Mouse (Mus musculus) C2C12 (cell line): ENCODE measurements around the gene Ciz1. TPM values are rescaled to one million over a fixed set of nuclear protein-coding genes. Genes with fewer than 3 reads are reported as not detected.
A peak's percentile ranks its signal among the peaks of the same experiment; 100 is the strongest.

Source experiments
- H3K27me3 ChIP-seq: one replicate; pipeline ENCODE4 v1.6.1; 2011; ENCODE audit not compliant: control insufficient read depth, insufficient read depth, insufficient read length
- H3K36me3 ChIP-seq: one replicate; pipeline ENCODE4 v1.6.1; 2011; ENCODE audit not compliant: control insufficient read depth, insufficient read depth
- H3K4me3 ChIP-seq: one replicate; pipeline ENCODE4 v1.5.1; 2011; ENCODE audit warnings: mild to moderate bottlenecking, control low read depth; ENCODE audit not compliant: poor library complexity, insufficient read depth, severe bottlenecking
- H3K79me2 ChIP-seq: one replicate; pipeline ENCODE4 v1.6.1; 2011; ENCODE audit not compliant: control insufficient read depth, insufficient read depth
- H3K79me3 ChIP-seq: one replicate; pipeline ENCODE4 v1.6.1; 2011; ENCODE audit warnings: low read depth, control low read depth
- H3ac ChIP-seq: one replicate; pipeline ENCODE3; 2011; ENCODE audit warnings: low read depth; ENCODE audit not compliant: control insufficient read depth, insufficient read length
- CEBPB ChIP-seq: IDR thresholded peaks from one replicate; pipeline ENCODE4 v1.6.1; 2011; ENCODE audit warnings: low read depth, mild to moderate bottlenecking, control low read depth, moderate library complexity
- CTCF ChIP-seq: IDR thresholded peaks from one replicate; pipeline ENCODE4 v1.5.1; 2011; ENCODE audit not compliant: control insufficient read depth, insufficient read depth, insufficient read length
- FOSL1 ChIP-seq: IDR thresholded peaks from one replicate; pipeline ENCODE4 v1.8.0; 2011; ENCODE audit warnings: mild to moderate bottlenecking, low read length; ENCODE audit not compliant: poor library complexity, insufficient read depth, severe bottlenecking
- MAX ChIP-seq: IDR thresholded peaks from one replicate; pipeline ENCODE4 v1.6.1; 2011; ENCODE audit warnings: mild to moderate bottlenecking, control low read depth
- MYOD1 ChIP-seq: IDR thresholded peaks from one replicate; pipeline ENCODE4 v1.6.1; 2011; ENCODE audit warnings: low read depth; ENCODE audit not compliant: control insufficient read depth, insufficient read length
- MYOG ChIP-seq: IDR thresholded peaks from one replicate; pipeline ENCODE4 v1.6.1; 2011; ENCODE audit not compliant: control insufficient read depth, insufficient read length; ENCODE audit errors: extremely low read depth
- USF1 ChIP-seq: IDR thresholded peaks from one replicate; pipeline ENCODE4 v1.6.1; 2011; ENCODE audit warnings: low read depth, mild to moderate bottlenecking, control low read depth, moderate library complexity
- polyA plus RNA-seq: library from polyadenylated mRNA; unstranded; fragments of >200 nt; fragmentation: generic; extraction: Trizol; gene quantifications from one replicate; pipeline ENCODE4 v1.2.1, GENCODE M21; 2012; ENCODE audit warnings: missing spikeins

Ciz1 gene
- polyA plus RNA-seq, 1 experiment = 43.5 TPM

GRCm38 (mm10) chr2:32376963-32377362, 24.8 kb downstream of the Ciz1 start:
- TF ChIP-seq CTCF (no peak), MAX (no peak), USF1 (no peak), MYOD1 (no peak), CEBPB (no peak), MYOG (no peak), FOSL1 (no peak)
- Histone ChIP-seq H3ac (no peak overlapping the region), H3K27me3 (no peaks in the 10 kb centered on the region), H3K79me2 (peaks cover 14% of the 10 kb centered on the region), H3K36me3 (peaks cover 63% of the 10 kb centered on the region), H3K79me3 (no peaks in the 10 kb centered on the region), H3K4me3 (no peak overlapping the region)

GRCm38 (mm10) chr2:32380001-32380500, 27.9 kb downstream of the Ciz1 start:
- no peak overlapping the region for H3ac ChIP-seq
- H3K27me3 ChIP-seq = peaks cover 3% of the 10 kb centered on the region
- TF ChIP-seq CEBPB (no peak), USF1 (no peak), MYOD1 (no peak), MAX (no peak), CTCF (no peak), FOSL1 (no peak), MYOG (no peak)
- no peak overlapping the region for H3K4me3 ChIP-seq
- H3K79me3 ChIP-seq = no peaks in the 10 kb centered on the region
- peaks cover 36% of the 10 kb centered on the region for H3K36me3 ChIP-seq
- peaks cover 14% of the 10 kb centered on the region for H3K79me2 ChIP-seq

GRCm38 (mm10) chr2:32381141-32381774, 29.1 kb downstream of the Ciz1 start:
- Histone ChIP-seq H3K36me3 (peaks cover 26% of the 10 kb centered on the region), H3ac (peak overlapping the region; percentile 73), H3K79me3 (no peaks in the 10 kb centered on the region), H3K79me2 (peaks cover 14% of the 10 kb centered on the region), H3K4me3 (peak overlapping the region; percentile 61), H3K27me3 (peaks cover 5% of the 10 kb centered on the region)
- TF ChIP-seq CTCF (no peak), USF1 (no peak), FOSL1 (no peak), MAX (no peak), MYOD1 (no peak), MYOG (no peak), CEBPB (no peak)

- peaks cover 14% of the 10 kb centered on the region for H3K79me2 ChIP-seq
- peak within 1 kb of the TSS; percentile 61 for H3K4me3 ChIP-seq
- TF ChIP-seq CEBPB (no peak), MAX (peak; percentile 68)
- H3K79me3 ChIP-seq = no peaks in the 10 kb centered on the region
- peaks cover 20% of the 10 kb centered on the region for H3K36me3 ChIP-seq
- peak within 1 kb of the TSS; percentile 73 for H3ac ChIP-seq
- peaks cover 8% of the 10 kb centered on the region for H3K27me3 ChIP-seq
Measured at GRCm38 (mm10) chr2:32381775-32382223, 29.7 kb downstream of the Ciz1 start, which contains the start of gene 1110008P14Rik. Gene 1110008P14Rik (minus strand): TSS chr2:32381938.

GRCm38 (mm10) chr2:32382689-32383088, 30.6 kb downstream of the Ciz1 start:
- Histone ChIP-seq H3ac (no peak overlapping the region), H3K36me3 (peaks cover 12% of the 10 kb centered on the region), H3K79me3 (no peaks in the 10 kb centered on the region), H3K4me3 (no peak overlapping the region), H3K27me3 (peaks cover 13% of the 10 kb centered on the region), H3K79me2 (peaks cover 14% of the 10 kb centered on the region)
- TF ChIP-seq FOSL1 = no peak
- TF ChIP-seq MYOD1 = no peak
- no peak for TF ChIP-seq CTCF
- no peak for TF ChIP-seq USF1
- no peak for TF ChIP-seq MAX
- no peak for TF ChIP-seq MYOG
- TF ChIP-seq CEBPB = no peak
